Mouse (Mus musculus) layer of hippocampus, postnatal 14 days (tissue): Measurements from ENCODE around the gene Rab11fip5. TPM values are rescaled to one million over a fixed set of nuclear protein-coding genes. Genes with fewer than 3 reads are reported as not detected.

ENCODE experiments used
- DNase-seq, 2 experiments: peaks; one replicate each; pipeline ENCODE4 v3.0.0; 2021 to 2022; ENCODE audit warnings: low spot score in 2 of 2, mixed read lengths in 1 of 2
- total RNA-seq, 2 experiments: library from RNA; stranded (reverse); gene quantifications; 2 replicates each; pipeline ENCODE4 v1.2.3; 2021

Rab11fip5 gene
- total RNA-seq, 2 experiments from 2014 or later, result 50.8 to 56.2 TPM

GRCm38 (mm10) chr6:85350157-85350556 lies 24.3 kb downstream of the Rab11fip5 start:
- DNase-seq, result no peak

- DNase-seq, result no peak
Measured at GRCm38 (mm10) chr6:85349246-85349645, 25.2 kb downstream of the Rab11fip5 start.

- no peak for DNase-seq
Measured at GRCm38 (mm10) chr6:85348133-85348532, 26.3 kb downstream of the Rab11fip5 start.

- peak; percentile 85 to 90 for DNase-seq
Measured at GRCm38 (mm10) chr6:85346028-85346634, 28.3 kb downstream of the Rab11fip5 start.

- DNase-seq, result no peak
Measured at GRCm38 (mm10) chr6:85344929-85345328, 29.5 kb downstream of the Rab11fip5 start.

GRCm38 (mm10) chr6:85343027-85343426 lies 31.4 kb downstream of the Rab11fip5 start:
- DNase-seq, result no peak

- DNase-seq, result no peak
Measured at GRCm38 (mm10) chr6:85341814-85342501, 32.5 kb downstream of the Rab11fip5 start.

- no peak for DNase-seq
Measured at GRCm38 (mm10) chr6:85340184-85340583, 34.2 kb downstream of the Rab11fip5 start.

GRCm38 (mm10) chr6:85339273-85339901 lies 35.0 kb downstream of the Rab11fip5 start:
- peak in 1 of 2 experiments; percentile 39 for DNase-seq

GRCm38 (mm10) chr6:85336944-85337343 lies 37.5 kb downstream of the Rab11fip5 start:
- no peak for DNase-seq

- DNase-seq, result no peak
Measured at GRCm38 (mm10) chr6:85335352-85335751, 39.1 kb downstream of the Rab11fip5 start.

- DNase-seq, result no peak
Measured at GRCm38 (mm10) chr6:85334851-85335250, 39.6 kb downstream of the Rab11fip5 start.

- DNase-seq, result no peak
Measured at GRCm38 (mm10) chr6:85334251-85334650, 40.2 kb downstream of the Rab11fip5 start.

GRCm38 (mm10) chr6:85333732-85334131 lies 40.7 kb downstream of the Rab11fip5 start:
- DNase-seq, result no peak

- peak; percentile 97 to 98 for DNase-seq
Measured at GRCm38 (mm10) chr6:85333000-85333669, 41.3 kb downstream of the Rab11fip5 start, which contains the start of gene Sfxn5. TSS of gene Sfxn5 (minus strand) at chr6:85333422.

GRCm38 (mm10) chr6:85332351-85332999 lies 42.0 kb downstream of the Rab11fip5 start:
- DNase-seq, result no peak

- no peak for DNase-seq
Measured at GRCm38 (mm10) chr6:85331736-85332135, 42.7 kb downstream of the Rab11fip5 start.

GRCm38 (mm10) chr6:85331221-85331735 lies 43.2 kb downstream of the Rab11fip5 start:
- DNase-seq, result no peak

- DNase-seq, result no peak
Measured at GRCm38 (mm10) chr6:85329666-85330185, 44.7 kb downstream of the Rab11fip5 start.

GRCm38 (mm10) chr6:85326564-85326963 lies 47.9 kb downstream of the Rab11fip5 start:
- DNase-seq, result no peak

GRCm38 (mm10) chr6:85325109-85325508 lies 49.3 kb downstream of the Rab11fip5 start:
- no peak for DNase-seq
